Mouse (Mus musculus): ENCODE measurements at regions not wholly inside any gene's neighbourhood (a gene's known extent, or its start where the extent isn't known, plus 50 kb on each side); places are given as distances from the start of the nearest gene placed in this dataset.

DNA sequence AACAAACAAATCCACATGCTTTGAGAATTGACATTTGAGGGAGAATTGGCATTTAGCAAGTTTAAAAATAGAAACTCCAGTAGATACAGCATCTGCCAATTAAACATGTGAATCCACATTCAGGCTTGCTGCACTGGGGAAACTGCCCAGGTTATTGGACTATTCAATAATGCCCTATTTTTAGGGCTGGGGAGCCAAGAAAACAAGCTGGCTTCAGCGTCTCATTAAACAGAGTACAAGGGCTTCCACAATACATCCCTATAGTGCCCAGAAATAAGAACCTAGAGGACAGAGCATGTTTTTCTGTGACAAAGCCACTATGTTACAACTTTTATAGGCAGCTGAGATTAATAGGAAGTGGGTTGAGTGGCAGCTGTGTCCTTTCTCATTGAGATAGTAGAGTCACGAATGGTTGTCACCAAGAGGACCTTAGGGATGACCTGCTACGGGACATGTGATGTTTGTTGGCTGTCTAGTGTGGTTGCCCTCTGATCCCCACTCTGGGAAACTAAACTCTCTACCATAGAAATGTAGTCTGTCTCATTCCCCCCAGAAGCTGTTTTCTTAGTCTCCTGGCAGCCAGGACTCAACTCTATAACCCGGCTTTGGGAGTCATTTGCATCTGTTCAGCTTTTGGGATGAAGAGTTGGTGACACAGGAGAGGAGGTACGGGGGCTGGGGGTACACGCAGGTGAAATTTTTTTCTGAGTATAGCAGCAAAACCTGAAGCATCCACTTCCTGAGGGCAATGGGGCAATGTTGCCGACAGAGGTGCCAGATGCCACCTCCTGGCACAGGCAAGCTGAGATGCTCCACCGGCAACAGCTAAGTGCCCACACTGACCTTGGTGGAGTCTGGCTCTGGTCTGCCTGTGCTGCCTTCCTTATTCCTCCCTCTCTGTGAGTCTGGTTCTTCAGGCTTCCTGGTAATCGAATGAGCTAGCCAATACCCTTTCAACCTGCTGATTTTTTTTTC, 53.0 kb upstream of the Usp24 start:
- DNase-seq: peak; percentile 33 to 37
- H3K79me2 ChIP-seq (replicated peaks; ENCODE audit: control insufficient read depth, insufficient read depth, low read length): no peaks in the 10 kb centered on the region
- H3K27ac ChIP-seq: peak overlapping the region; percentile 93
- intact Hi-C loops (cut with DNase I): loop anchor here (5.0 kb wide), 1 partner anchor 54 kb away; the partner anchor contains the start of gene Usp24
- H3K36me3 ChIP-seq (ENCODE audit: control insufficient read depth, insufficient read depth, low read length): no peaks in the 10 kb centered on the region
- WGBS: 53% methylated on average over 9 of the region's 9 CpGs
- no peaks in the 10 kb centered on the region for H3K4me1 ChIP-seq (ENCODE audit: control insufficient read depth, insufficient read depth, low read length)
- no peak for TF ChIP-seq POLR2A (IDR thresholded peaks at IDR 0.05; ENCODE audit: insufficient read depth, low read depth, low read length)
- TF ChIP-seq CTCF (IDR thresholded peaks at IDR 0.05): peak; percentile 16; the same call in 1 of the 2 replicates
- no peak overlapping the region for H3K9ac ChIP-seq (ENCODE audit: low read depth, low read length)
- no peaks in the 10 kb centered on the region for H3K27me3 ChIP-seq (ENCODE audit: control insufficient read depth, insufficient read depth, low read length)
- H3K4me3 ChIP-seq: no peak overlapping the region
